Mouse (Mus musculus): ENCODE measurements around the gene Smg9.

- TF ChIP-seq CTCF (IDR thresholded peaks at IDR 0.05; ENCODE audit: borderline replicate concordance, extremely low read depth, insufficient read depth, insufficient read length) (no peak), POLR2A (IDR thresholded peaks at IDR 0.05; ENCODE audit: borderline replicate concordance, extremely low read depth, insufficient read depth, insufficient read length, poor library complexity, severe bottlenecking) (no peak)
Measured at GRCm38 (mm10) chr7:24408186-24408585, 8.8 kb downstream of the Smg9 start.
